Mouse (Mus musculus) kidney, adult 9 months (tissue): ENCODE data around the gene Gm11733.
"Not testable (repeated sequence)": the region's sequence is repeated elsewhere in the genome, so short reads cannot be mapped to it uniquely, and the experiment has no call there.

ENCODE experiments used
- DNase-seq: peaks from one replicate; pipeline ENCODE4 v3.0.0; 2022

Gene Gm11733

GRCm38 (mm10) chr11:117484198-117484597 lies at the start of gene Gm11733:
Gene Gm11733, plus strand, starts transcription at chr11:117484368.
- no peak for DNase-seq

- peak; percentile 72 for DNase-seq
These were observed 47.6 kb upstream of the Gm11733 start for GRCm38 (mm10) chr11:117436401-117437109.

- DNase-seq: no peak
These were observed 47.1 kb upstream of the Gm11733 start for GRCm38 (mm10) chr11:117437110-117437490.

- DNase-seq: no peak
These were observed 45.8 kb upstream of the Gm11733 start for GRCm38 (mm10) chr11:117438363-117438762.

- DNase-seq: no peak
These were observed 43.2 kb upstream of the Gm11733 start for GRCm38 (mm10) chr11:117440865-117441425.

GRCm38 (mm10) chr11:117444090-117444489 lies 40.1 kb upstream of the Gm11733 start:
- no peak for DNase-seq

- DNase-seq: peak; percentile 33
These were observed 38.5 kb upstream of the Gm11733 start for GRCm38 (mm10) chr11:117445707-117446106.

- DNase-seq: no peak
These were observed 30.1 kb upstream of the Gm11733 start for GRCm38 (mm10) chr11:117454086-117454485.

- no peak for DNase-seq
These were observed 25.0 kb upstream of the Gm11733 start for GRCm38 (mm10) chr11:117459148-117459547.

GRCm38 (mm10) chr11:117462202-117462864 lies 21.8 kb upstream of the Gm11733 start:
- DNase-seq: no peak

GRCm38 (mm10) chr11:117463416-117463815 lies 20.8 kb upstream of the Gm11733 start:
- DNase-seq: not testable (repeated sequence)

- DNase-seq: no peak
These were observed 17.9 kb upstream of the Gm11733 start for GRCm38 (mm10) chr11:117466292-117466691.

- no peak for DNase-seq
These were observed 17.3 kb upstream of the Gm11733 start for GRCm38 (mm10) chr11:117466911-117467310.

GRCm38 (mm10) chr11:117468585-117469363 lies 15.4 kb upstream of the Gm11733 start:
- no peak for DNase-seq

GRCm38 (mm10) chr11:117469724-117470123 lies 14.4 kb upstream of the Gm11733 start:
- no peak for DNase-seq

- no peak for DNase-seq
These were observed 13.5 kb upstream of the Gm11733 start for GRCm38 (mm10) chr11:117470586-117471195.

GRCm38 (mm10) chr11:117471625-117472283 lies 12.4 kb upstream of the Gm11733 start:
- no peak for DNase-seq

- no peak for DNase-seq
These were observed 11.3 kb upstream of the Gm11733 start for GRCm38 (mm10) chr11:117472885-117473284.

GRCm38 (mm10) chr11:117475204-117475603 lies 9.0 kb upstream of the Gm11733 start:
- DNase-seq: no peak

GRCm38 (mm10) chr11:117475669-117476068 lies 8.5 kb upstream of the Gm11733 start:
- peak; percentile 37 for DNase-seq

- DNase-seq: no peak
These were observed 7.5 kb upstream of the Gm11733 start for GRCm38 (mm10) chr11:117476554-117477107.
